Mouse (Mus musculus) stomach, adult 2 months (tissue): Measurements from ENCODE around the gene Tcte2. TPM values are rescaled to one million over a fixed set of nuclear protein-coding genes. Genes with fewer than 3 reads are reported as not detected.

ENCODE experiments used
- polyA plus RNA-seq: library from polyadenylated mRNA; depleted of rRNA; stranded (reverse); fragments of >200 nt; gene quantifications from 2 replicates; pipeline ENCODE4 v1.2.3, GENCODE M21; 2012; rRNA removed

Tcte2 gene
- 0.46 and 0.83 TPM in 2 replicates for polyA plus RNA-seq

DNA sequence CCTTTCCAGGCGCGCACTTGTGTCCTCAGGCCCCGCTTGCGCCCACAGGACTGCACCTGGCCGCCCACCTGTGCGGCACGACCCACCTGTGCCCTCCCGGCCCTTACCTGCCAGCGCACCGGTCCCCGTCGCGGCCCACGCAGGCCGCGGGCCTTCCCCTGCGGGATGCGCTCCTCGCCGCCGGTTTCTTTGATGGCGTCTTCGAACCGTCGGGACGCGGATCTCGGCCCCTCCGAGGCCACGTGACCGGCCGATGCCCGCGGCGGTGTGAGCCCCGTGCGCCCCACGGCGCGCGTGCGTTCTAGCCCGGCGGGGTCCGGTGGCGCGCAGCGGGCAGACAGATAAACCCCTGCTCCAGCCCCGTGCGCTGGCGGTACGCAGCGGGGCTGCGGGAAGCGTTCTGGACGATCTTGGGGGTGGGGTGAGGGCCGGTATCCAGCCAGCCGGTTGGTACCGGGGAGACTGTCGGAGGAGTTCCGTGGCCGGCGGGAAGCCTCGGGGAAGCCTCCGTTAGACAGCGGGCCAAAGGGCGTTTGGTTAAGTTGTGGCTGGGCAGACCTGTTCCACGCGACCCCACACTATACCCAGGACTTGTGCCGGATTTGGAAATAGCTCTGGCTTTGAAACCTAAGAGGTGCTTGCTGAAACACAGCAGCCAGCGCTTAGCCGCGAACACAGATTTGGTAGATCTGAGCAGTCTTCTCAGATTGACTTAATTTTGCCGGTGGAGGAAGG lies at the start of gene Tcte2:
Gene Tcte2, minus strand, starts transcription at position 647 of the 735 bp plus-strand sequence.

DNA sequence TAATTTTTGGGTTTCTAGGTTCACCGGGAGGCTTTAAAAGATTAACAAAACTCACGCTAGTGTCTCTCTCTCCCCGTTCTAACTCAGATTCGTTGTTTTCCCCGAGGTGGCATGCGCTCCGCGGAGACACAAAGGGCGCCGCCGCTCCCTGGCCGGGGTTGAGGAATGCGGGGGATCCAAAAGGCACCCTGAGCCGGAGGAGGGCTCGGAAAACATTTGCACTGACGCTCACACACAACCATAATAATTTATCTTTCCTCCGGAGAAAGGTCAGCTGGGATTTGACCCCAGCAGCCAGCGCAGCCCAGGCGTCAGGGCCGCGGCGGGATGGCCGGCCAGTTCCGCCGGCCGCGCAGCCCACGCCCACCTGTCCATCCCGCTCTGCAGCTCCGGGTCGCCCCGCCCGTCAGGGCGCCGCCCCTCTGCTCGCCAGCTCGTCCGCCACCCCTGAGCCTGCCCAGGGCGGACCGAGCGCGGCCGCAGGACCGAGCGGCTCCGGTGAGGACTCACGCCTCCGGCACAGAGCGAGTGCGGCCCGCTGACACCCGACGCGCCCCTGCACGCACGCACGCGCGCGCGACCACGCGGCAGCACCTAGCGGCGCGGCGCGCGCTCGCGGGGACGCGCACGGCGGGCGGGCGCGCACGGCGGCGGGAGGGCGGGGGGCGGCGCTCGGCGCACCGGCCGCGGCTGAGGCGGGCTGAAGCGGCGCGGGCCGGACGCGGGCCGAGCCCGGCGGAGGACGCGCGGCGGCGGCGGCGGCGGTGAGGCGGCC lies 1.6 kb downstream of the Tcte2 start, which contains the start of gene Afdn:
Gene Afdn, plus strand, starts transcription at position 687 of the 775 bp plus-strand sequence.

Other genes with a start within 250 kb of the Tcte2 start
- gene Afdn, start 1.3 kb downstream of the Tcte2 start, polyA plus RNA-seq, result 16.4 and 23.6 TPM in 2 replicates
- gene Gm7168, start 186.5 kb upstream of the Tcte2 start, polyA plus RNA-seq, result not detected in 2 replicates
- gene Gm7356, start 241.9 kb upstream of the Tcte2 start, polyA plus RNA-seq, result not detected in 2 replicates